Mouse (Mus musculus): ENCODE data around the gene Aggf1. TPM values are rescaled to one million over a fixed set of nuclear protein-coding genes. Genes with fewer than 3 reads are reported as not detected.
"Not testable (repeated sequence)": the region's sequence is repeated elsewhere in the genome, so short reads cannot be mapped to it uniquely, and the experiment has no call there.

Gene Aggf1
- polyA plus RNA-seq, 2 experiments: 24.4 to 32.9 TPM

GRCm38 (mm10) chr13:95393242-95393641 is 18.1 kb upstream of the Aggf1 start:
- Histone ChIP-seq H3K4me3 (replicated peaks; ENCODE audit: low read length) (no peak overlapping the region), H3K36me3 (ENCODE audit: control insufficient read depth, insufficient read depth, low read length) (no peaks in the 10 kb centered on the region), H3K27ac (replicated peaks; ENCODE audit: low read depth, low read length) (no peak overlapping the region), H3K4me2 (replicated peaks; ENCODE audit: low read depth, low read length, severe bottlenecking) (no peak overlapping the region), H3K27me3 (ENCODE audit: control insufficient read depth, insufficient read depth, low read length) (no peaks in the 10 kb centered on the region), H3K9ac (ENCODE audit: low read depth, low read length, severe bottlenecking) (no peak overlapping the region), H3K9me3 (ENCODE audit: control insufficient read depth, low read length) (peaks cover 11% of the 10 kb centered on the region; the same call in 1 of the 2 replicates), H3K4me1 (ENCODE audit: control insufficient read depth, insufficient read depth, low read length) (no peaks in the 10 kb centered on the region)
- 86% methylated on average over 7 of the region's 7 CpGs for WGBS
- ATAC-seq (ENCODE audit: low FRiP score, low read depth): no peak
- no peak for TF ChIP-seq POLR2A (IDR thresholded peaks at IDR 0.05; ENCODE audit: borderline replicate concordance, extremely low read depth, insufficient read depth, insufficient read length)
- no peak for DNase-seq (ENCODE audit: low spot score)

GRCm38 (mm10) chr13:95389866-95390865 is 15.0 kb upstream of the Aggf1 start:
- Histone ChIP-seq H3K27ac (replicated peaks; ENCODE audit: low read depth, low read length) (no peak overlapping the region), H3K9ac (ENCODE audit: low read depth, low read length, severe bottlenecking) (0 out of 2 replicates have a peak overlapping the region, but pooled peaks have one; percentile 25), H3K4me3 (replicated peaks; ENCODE audit: low read length) (no peak overlapping the region), H3K4me2 (replicated peaks; ENCODE audit: low read depth, low read length, severe bottlenecking) (peak overlapping the region; percentile 37), H3K36me3 (ENCODE audit: control insufficient read depth, insufficient read depth, low read length) (no peaks in the 10 kb centered on the region), H3K9me3 (ENCODE audit: control insufficient read depth, low read length) (no peaks in the 10 kb centered on the region; the same call in 1 of the 2 replicates), H3K4me1 (ENCODE audit: control insufficient read depth, insufficient read depth, low read length) (no peaks in the 10 kb centered on the region), H3K27me3 (ENCODE audit: control insufficient read depth, insufficient read depth, low read length) (no peaks in the 10 kb centered on the region)
- WGBS: 30% methylated on average over 24 of the region's 24 CpGs
- DNase-seq (ENCODE audit: low spot score) (peak; percentile 86), ATAC-seq (ENCODE audit: low FRiP score, low read depth) (peak; percentile 47; the same call in 1 of the 2 replicates)
- no peak for TF ChIP-seq POLR2A (IDR thresholded peaks at IDR 0.05; ENCODE audit: borderline replicate concordance, extremely low read depth, insufficient read depth, insufficient read length)

GRCm38 (mm10) chr13:95388226-95388625 is 13.1 kb upstream of the Aggf1 start:
- Histone ChIP-seq H3K9ac (ENCODE audit: low read depth, low read length, severe bottlenecking) (no peak overlapping the region), H3K4me2 (replicated peaks; ENCODE audit: low read depth, low read length, severe bottlenecking) (no peak overlapping the region), H3K27ac (replicated peaks; ENCODE audit: low read depth, low read length) (no peak overlapping the region), H3K4me1 (ENCODE audit: control insufficient read depth, insufficient read depth, low read length) (no peaks in the 10 kb centered on the region), H3K9me3 (ENCODE audit: control insufficient read depth, low read length) (no peaks in the 10 kb centered on the region), H3K4me3 (replicated peaks; ENCODE audit: low read length) (no peak overlapping the region), H3K36me3 (ENCODE audit: control insufficient read depth, insufficient read depth, low read length) (no peaks in the 10 kb centered on the region), H3K27me3 (ENCODE audit: control insufficient read depth, insufficient read depth, low read length) (no peaks in the 10 kb centered on the region)
- no peak for ATAC-seq (ENCODE audit: low FRiP score, low read depth)
- no peak for TF ChIP-seq POLR2A (IDR thresholded peaks at IDR 0.05; ENCODE audit: borderline replicate concordance, extremely low read depth, insufficient read depth, insufficient read length)
- no peak for DNase-seq (ENCODE audit: low spot score)
- 81% methylated on average over 5 of the region's 5 CpGs for WGBS

GRCm38 (mm10) chr13:95382418-95382817 is 7.3 kb upstream of the Aggf1 start:
- DNase-seq (ENCODE audit: low spot score) (no peak), ATAC-seq (ENCODE audit: low FRiP score, low read depth) (no peak)
- no peak overlapping the region for H3K27ac ChIP-seq (replicated peaks; ENCODE audit: low read depth, low read length)
- no peak overlapping the region for H3K4me2 ChIP-seq (replicated peaks; ENCODE audit: low read depth, low read length, severe bottlenecking)
- no peaks in the 10 kb centered on the region for H3K4me1 ChIP-seq (ENCODE audit: control insufficient read depth, insufficient read depth, low read length)
- H3K9ac ChIP-seq (ENCODE audit: low read depth, low read length, severe bottlenecking): no peak overlapping the region
- no peak for TF ChIP-seq POLR2A (IDR thresholded peaks at IDR 0.05; ENCODE audit: borderline replicate concordance, extremely low read depth, insufficient read depth, insufficient read length)
- no peak overlapping the region for H3K4me3 ChIP-seq (replicated peaks; ENCODE audit: low read length)
- 69% methylated on average over 5 of the region's 5 CpGs for WGBS
- no peaks in the 10 kb centered on the region for H3K9me3 ChIP-seq (ENCODE audit: control insufficient read depth, low read length)
- no peaks in the 10 kb centered on the region for H3K36me3 ChIP-seq (ENCODE audit: control insufficient read depth, insufficient read depth, low read length)
- H3K27me3 ChIP-seq (ENCODE audit: control insufficient read depth, insufficient read depth, low read length): no peaks in the 10 kb centered on the region

GRCm38 (mm10) chr13:95378696-95379095 is 3.5 kb upstream of the Aggf1 start:
- Histone ChIP-seq H3K27me3 (ENCODE audit: control insufficient read depth, insufficient read depth, low read length) (no peaks in the 10 kb centered on the region), H3K4me3 (replicated peaks; ENCODE audit: low read length) (no peak overlapping the region), H3K9me3 (ENCODE audit: control insufficient read depth, low read length) (no peaks in the 10 kb centered on the region), H3K36me3 (ENCODE audit: control insufficient read depth, insufficient read depth, low read length) (no peaks in the 10 kb centered on the region), H3K4me2 (replicated peaks; ENCODE audit: low read depth, low read length, severe bottlenecking) (no peak overlapping the region), H3K27ac (replicated peaks; ENCODE audit: low read depth, low read length) (no peak overlapping the region), H3K9ac (ENCODE audit: low read depth, low read length, severe bottlenecking) (no peak overlapping the region), H3K4me1 (ENCODE audit: control insufficient read depth, insufficient read depth, low read length) (peaks cover 6% of the 10 kb centered on the region)
- 87% methylated on average over 3 of the region's 3 CpGs for WGBS
- no peak for DNase-seq (ENCODE audit: low spot score)
- no peak for ATAC-seq (ENCODE audit: low FRiP score, low read depth)
- no peak for TF ChIP-seq POLR2A (IDR thresholded peaks at IDR 0.05; ENCODE audit: borderline replicate concordance, extremely low read depth, insufficient read depth, insufficient read length)

- H3K27me3 ChIP-seq (ENCODE audit: control insufficient read depth, insufficient read depth, low read length); H3K9me3 ChIP-seq (ENCODE audit: control insufficient read depth, low read length); H3K4me1 ChIP-seq (ENCODE audit: control insufficient read depth, insufficient read depth, low read length); DNase-seq (ENCODE audit: low spot score); H3K4me2 ChIP-seq (replicated peaks; ENCODE audit: low read depth, low read length, severe bottlenecking); H3K27ac ChIP-seq (replicated peaks; ENCODE audit: low read depth, low read length); H3K4me3 ChIP-seq (replicated peaks; ENCODE audit: low read length); ATAC-seq (ENCODE audit: low FRiP score, low read depth); H3K36me3 ChIP-seq (ENCODE audit: control insufficient read depth, insufficient read depth, low read length); H3K9ac ChIP-seq (ENCODE audit: low read depth, low read length, severe bottlenecking): not testable (repeated sequence)
- WGBS: 98% methylated on average over 11 of the region's 11 CpGs
These were observed 1.6 kb upstream of the Aggf1 start for GRCm38 (mm10) chr13:95376689-95377289.
